Comparison of ENCODE assay signal across 8 mouse cellular contexts in genomic region chr10:112159882-112160560, GRCm38 (mm10). TPM values are rescaled to one million over a fixed set of nuclear protein-coding genes. Genes with fewer than 3 reads are reported as not detected.
A peak's percentile ranks its signal among the peaks of the same experiment; 100 is the strongest.
DNase-seq lines count a peak whose midpoint lies in the region; ATAC-seq and TF ChIP-seq lines count a peak whose summit lies in the region.
"Not testable (repeated sequence)": the region's sequence is repeated elsewhere in the genome, so short reads cannot be mapped to it uniquely, and the experiment has no call there.

Glipr1l3 (minus strand) TSS chr10:112160327.

- intact Hi-C loops in heart, postnatal 36 days (cut with DNase I), result loop anchor here (5.0 kb wide), 1 partner anchor 98 kb away; the partner anchor contains the start of gene Glipr1l1

- ATAC-seq in forebrain, embryonic 13.5 days, result peak; percentile 97
- ATAC-seq in liver, embryonic 14.5 days (ENCODE audit: insufficient read depth), result peak; percentile 57
- peak; percentile 85 for ATAC-seq in neural tube, embryonic 11.5 days (ENCODE audit: insufficient read depth, low FRiP score, low TSS enrichment)
- peak; percentile 78; the same call in 1 of the 2 replicates for ATAC-seq in stomach, embryonic 16.5 days (ENCODE audit: insufficient read depth, low FRiP score)

- peak; percentile 39 for DNase-seq in c-Kit-positive CD71-positive TER-119-positive erythroid progenitor cells, embryonic 14.5 days (ENCODE audit: low spot score)
- DNase-seq in heart, postnatal 36 days, result peak; percentile 8 to 47
- DNase-seq in large intestine, adult 2 months (ENCODE audit: low read depth, low spot score), result peak; percentile 6
- DNase-seq in liver, embryonic 14.5 days (ENCODE audit: low read depth in 3 of 3, low spot score in 3 of 3), result peak; percentile 28 to 48 (median 43)
- DNase-seq in neural tube, embryonic 11.5 days (ENCODE audit: low spot score), result peak; percentile 89

- WGBS in forebrain, embryonic 13.5 days, result 13% methylated on average over 15 of the region's 15 CpGs
- 19% methylated on average over 15 of the region's 15 CpGs for WGBS in large intestine, adult 2 months
- 19% methylated on average over 15 of the region's 15 CpGs for WGBS in liver, embryonic 14.5 days (ENCODE audit: insufficient replicate concordance)
- 16% methylated on average over 15 of the region's 15 CpGs for WGBS in neural tube, embryonic 11.5 days
- WGBS in stomach, embryonic 16.5 days, result 20% methylated on average over 15 of the region's 15 CpGs

- H3K36me3 ChIP-seq in ES-Bruce4 (ENCODE audit: control insufficient read depth, insufficient read depth, low read length, poor library complexity, severe bottlenecking); forebrain, embryonic 13.5 days (ENCODE audit: poor library complexity, severe bottlenecking); liver, embryonic 14.5 days (replicated peaks; ENCODE audit: control insufficient read depth, insufficient read depth, low read depth); neural tube, embryonic 11.5 days (ENCODE audit: control insufficient read depth, insufficient read depth, low read length); stomach, embryonic 16.5 days (ENCODE audit: control insufficient read depth, insufficient read depth, low read length): not testable (repeated sequence)

- H3K27ac ChIP-seq in ES-Bruce4 (ENCODE audit: insufficient read depth, low read length); forebrain, embryonic 13.5 days; liver, embryonic 14.5 days; neural tube, embryonic 11.5 days (ENCODE audit: low read depth, low read length); stomach, embryonic 16.5 days (ENCODE audit: low read length): not testable (repeated sequence)

- peak within 1 kb of the TSS; percentile 50 for H3K4me2 ChIP-seq in forebrain, embryonic 13.5 days
- H3K4me2 ChIP-seq in liver, embryonic 14.5 days (ENCODE audit: low read depth); stomach, embryonic 16.5 days (ENCODE audit: low read depth, low read length): not testable (repeated sequence)
- H3K4me2 ChIP-seq in neural tube, embryonic 11.5 days (ENCODE audit: low read depth), result peak within 1 kb of the TSS; percentile 20; the same call in 1 of the 2 replicates

- not testable (repeated sequence) for TF ChIP-seq POLR2A in ES-Bruce4 (IDR thresholded peaks at IDR 0.05; ENCODE audit: insufficient read depth, low read length)

- H3K4me3 ChIP-seq in ES-Bruce4 (ENCODE audit: low read depth, low read length); forebrain, embryonic 13.5 days; liver, embryonic 14.5 days (ENCODE audit: insufficient read depth in 1 of 2, low read depth in 2 of 2, low read length in 2 of 2); neural tube, embryonic 11.5 days (ENCODE audit: low read depth, low read length); stomach, embryonic 16.5 days (replicated peaks; ENCODE audit: low read length): not testable (repeated sequence)

- H3K4me1 ChIP-seq in ES-Bruce4 (ENCODE audit: control insufficient read depth, insufficient read depth, low read length); forebrain, embryonic 13.5 days; liver, embryonic 14.5 days (replicated peaks; ENCODE audit: control insufficient read depth in 2 of 2, insufficient read depth in 2 of 2, low read length in 1 of 2); neural tube, embryonic 11.5 days (ENCODE audit: control insufficient read depth, insufficient read depth, low read length); stomach, embryonic 16.5 days (ENCODE audit: control insufficient read depth, insufficient read depth, low read length): not testable (repeated sequence)

- not testable (repeated sequence) for H3K9ac ChIP-seq in ES-Bruce4 (ENCODE audit: low read depth, poor library complexity, severe bottlenecking); forebrain, embryonic 13.5 days; liver, embryonic 14.5 days (replicated peaks); neural tube, embryonic 11.5 days (ENCODE audit: low read length); stomach, embryonic 16.5 days (ENCODE audit: low read length)

- TF ChIP-seq CTCF in ES-Bruce4 (IDR thresholded peaks at IDR 0.05; ENCODE audit: low read depth, low read length), result peak; percentile 69
- TF ChIP-seq CTCF in liver, embryonic 14.5 days (IDR thresholded peaks at IDR 0.05; ENCODE audit: low read depth), result peak; percentile 72

- not testable (repeated sequence) for TF ChIP-seq EP300 in ES-Bruce4 (IDR thresholded peaks at IDR 0.05; ENCODE audit: insufficient read depth, low read depth, low read length); liver, embryonic 14.5 days (IDR thresholded peaks at IDR 0.05; ENCODE audit: low read depth)

- not testable (repeated sequence) for H3K27me3 ChIP-seq in ES-Bruce4 (ENCODE audit: control insufficient read depth, insufficient read depth, low read length, poor library complexity, severe bottlenecking); forebrain, embryonic 13.5 days; liver, embryonic 14.5 days (ENCODE audit: control insufficient read depth, insufficient read depth, low read length); neural tube, embryonic 11.5 days (ENCODE audit: control insufficient read depth, insufficient read depth, low read length); stomach, embryonic 16.5 days (ENCODE audit: control insufficient read depth, insufficient read depth, low read length)

- not testable (repeated sequence) for H3K9me3 ChIP-seq in ES-Bruce4 (replicated peaks; ENCODE audit: control insufficient read depth, insufficient read depth, low read length, poor library complexity, severe bottlenecking); forebrain, embryonic 13.5 days (replicated peaks); liver, embryonic 14.5 days (ENCODE audit: control insufficient read depth, low read length); neural tube, embryonic 11.5 days (ENCODE audit: control insufficient read depth, low read length); stomach, embryonic 16.5 days (replicated peaks; ENCODE audit: control insufficient read depth, low read length)

RNA-seq across cellular contexts. Expression of gene Glipr1l3, which starts in this region (rescaled TPM):
- not detected in 2 replicates for polyA plus RNA-seq in ES-Bruce4 (2011; ENCODE audit: insufficient read depth, insufficient read length, low read depth, missing spikeins)
- 0.26 TPM in 1 of 2 replicates, not detected in the other for polyA plus RNA-seq in forebrain, embryonic 13.5 days (2015; fragmentation: Nextera tagmentation; extraction: Ambion mirVana)
- total RNA-seq in heart, postnatal 36 days (2021), result not detected
- polyA plus RNA-seq in large intestine, adult 2 months (2012; rRNA removed), result not detected in 2 replicates
- not detected in 2 replicates for polyA plus RNA-seq in liver, embryonic 14.5 days (2012; rRNA removed)
- not detected in 2 replicates for polyA plus RNA-seq in liver, embryonic 14.5 days (2014; fragmentation: Nextera tagmentation; extraction: Ambion mirVana)
- polyA plus RNA-seq in neural tube, embryonic 11.5 days (2014; fragmentation: Nextera tagmentation; extraction: Ambion mirVana), result not detected in 2 replicates
- not detected in 2 replicates for polyA plus RNA-seq in stomach, embryonic 16.5 days (2015; fragmentation: Nextera tagmentation; extraction: Ambion mirVana)

Comparison
In these comparisons a context has a peak if more than half of its experiments do, and no peak if none do; other contexts are left out.
1. Peak in ATAC-seq and H3K4me2 ChIP-seq in forebrain, embryonic 13.5 days; RNA of the gene not detected or under 1 TPM.
2. Peak in DNase-seq in heart, postnatal 36 days; RNA of the gene not detected or under 1 TPM.
3. Peak in DNase-seq in large intestine, adult 2 months; RNA of the gene not detected or under 1 TPM.
4. Peak in DNase-seq and ATAC-seq in liver, embryonic 14.5 days; RNA of the gene not detected or under 1 TPM.
5. Peak in DNase-seq, ATAC-seq and H3K4me2 ChIP-seq in neural tube, embryonic 11.5 days; RNA of the gene not detected or under 1 TPM.
6. Peak in ATAC-seq in stomach, embryonic 16.5 days; RNA of the gene not detected or under 1 TPM.
7. DNase-seq: peak in every context shown above with its lines; median percentile 89 in neural tube, embryonic 11.5 days; 43 in liver, embryonic 14.5 days; 39 in c-Kit-positive CD71-positive TER-119-positive erythroid progenitor cells, embryonic 14.5 days; 28 in heart, postnatal 36 days; 6 in large intestine, adult 2 months.